In the genomic region with DNA sequence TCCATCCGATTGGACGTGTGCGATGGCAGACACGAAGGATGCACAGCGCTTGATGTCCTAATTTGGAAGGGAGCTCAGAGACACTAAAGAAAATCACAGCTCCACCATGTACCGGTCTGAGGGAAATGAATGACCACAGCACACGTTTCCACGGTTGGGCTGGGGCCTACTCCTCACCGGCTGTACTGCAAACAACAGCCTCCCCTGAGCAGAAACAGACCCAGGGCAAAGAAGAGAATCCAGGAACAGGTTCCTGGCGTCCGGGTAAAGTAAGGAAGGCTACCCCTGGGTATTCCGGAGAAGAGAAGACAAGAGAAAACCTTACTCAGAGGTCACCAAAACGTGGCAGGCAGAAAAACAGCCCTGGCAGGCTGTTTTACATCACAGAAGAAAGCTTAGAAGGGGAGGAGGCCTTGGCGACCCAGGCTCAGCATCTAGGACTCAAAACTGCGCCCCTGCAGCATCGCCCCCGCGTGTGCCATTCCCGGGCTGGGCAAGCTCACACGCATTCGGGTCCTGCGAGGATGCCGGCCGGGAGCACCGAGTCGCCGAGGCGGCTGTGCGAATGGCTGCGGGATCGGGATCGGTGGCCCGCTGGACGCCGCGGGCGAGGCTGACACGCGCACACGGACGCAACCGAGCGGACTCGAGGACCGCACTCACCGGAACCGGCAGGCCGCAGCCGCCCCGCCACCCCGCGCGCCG, we compare ENCODE assay signal across 1 mouse cellular context.
TF ChIP-seq lines count a peak whose summit lies in the region.

No protein-coding gene starts in this region.

TF ChIP-seq in CH12.LX, 34 proteins besides CTCF, POLR2A, EP300 and RAD21 (continued from another document):
- TF ChIP-seq ELF1 (IDR thresholded peaks at IDR 0.05; ENCODE audit: low read depth, low read length) (no peak), NRF1 (IDR thresholded peaks at IDR 0.05; ENCODE audit: low read depth, low read length) (no peak), MXI1 (IDR thresholded peaks at IDR 0.05; ENCODE audit: low read depth, low read length) (peak; percentile 30), E2F4 (IDR thresholded peaks at IDR 0.05; ENCODE audit: insufficient replicate concordance, low read depth, low read length) (no peak), ZMIZ1 (IDR thresholded peaks at IDR 0.05; ENCODE audit: low read depth, low read length) (no peak), TBP (conservative IDR thresholded peaks at IDR 0.05; ENCODE audit: low read depth, low read length) (0 out of 2 replicates have a peak, but pooled peaks have one; percentile 12), JUN (IDR thresholded peaks at IDR 0.05; ENCODE audit: insufficient read depth, low read depth, low read length) (no peak), RCOR1 (conservative IDR thresholded peaks at IDR 0.05; ENCODE audit: low read depth, low read length) (no peak), MAZ (IDR thresholded peaks at IDR 0.05; ENCODE audit: low read depth, low read length) (no peak), MYC (IDR thresholded peaks at IDR 0.05; ENCODE audit: low read depth, low read length) (peak; percentile 21), JUND (conservative IDR thresholded peaks at IDR 0.05; ENCODE audit: low read depth, low read length) (no peak), SMC3 (IDR thresholded peaks at IDR 0.05; ENCODE audit: low read depth, low read length) (no peak), ZKSCAN1 (IDR thresholded peaks at IDR 0.05; ENCODE audit: borderline replicate concordance, low read depth, low read length) (no peak), ZC3H11A (IDR thresholded peaks at IDR 0.05; ENCODE audit: low read depth, low read length) (no peak), IRF4 (IDR thresholded peaks at IDR 0.05; ENCODE audit: low read depth, low read length) (no peak), ETS1 (conservative IDR thresholded peaks at IDR 0.05; ENCODE audit: low read depth, low read length) (no peak), CHD1 (IDR thresholded peaks at IDR 0.05; ENCODE audit: low read depth, low read length) (no peak), BHLHE40 (IDR thresholded peaks at IDR 0.05; ENCODE audit: low read depth, low read length) (peak; percentile 39; the same call in 1 of the 2 replicates)
